Mouse (Mus musculus) MEL (cell line): ENCODE results near the gene Gm28047.

Experiments used
- BHLHE40 ChIP-seq: IDR thresholded peaks from 2 replicates; pipeline ENCODE4 v1.6.1; 2012; ENCODE audit warnings: low read depth, mild to moderate bottlenecking, inconsistent platforms, low read length, improper control_type of control experiment, borderline replicate concordance
- CTCF ChIP-seq, 3 experiments: IDR thresholded peaks in 2 of 3; conservative IDR thresholded peaks in 1 of 3; 2 replicates each; pipeline ENCODE4 v1.5.1; 2011 to 2012; ENCODE audit warnings: low read length in 3 of 3, low read depth in 2 of 3, mild to moderate bottlenecking in 2 of 3, improper control_type of control experiment in 1 of 3, inconsistent platforms in 1 of 3, mixed read lengths in 1 of 3, moderate library complexity in 1 of 3; ENCODE audit not compliant: control insufficient read depth in 1 of 3, insufficient read depth in 1 of 3, poor library complexity in 1 of 3, severe bottlenecking in 1 of 3
- EP300 ChIP-seq, 2 experiments: IDR thresholded peaks; 2 replicates each; pipeline ENCODE4 v1.6.1; 2011; ENCODE audit warnings: improper control_type of control experiment in 2 of 2, low read length in 2 of 2, low read depth in 1 of 2, mild to moderate bottlenecking in 1 of 2
- MAX ChIP-seq: IDR thresholded peaks from 2 replicates; pipeline ENCODE4 v1.6.1; 2011; ENCODE audit warnings: low read length, improper control_type of control experiment
- NELFE ChIP-seq: IDR thresholded peaks from 2 replicates; pipeline ENCODE4 v1.6.1; 2011; ENCODE audit warnings: low read depth, low read length, improper control_type of control experiment
- SIN3A ChIP-seq: IDR thresholded peaks from 2 replicates; pipeline ENCODE4 v1.6.1; 2012; ENCODE audit warnings: low read length, improper control_type of control experiment, inconsistent platforms
- TAL1 ChIP-seq: IDR thresholded peaks from 2 replicates; pipeline ENCODE4 v1.6.1; 2012; ENCODE audit warnings: mild to moderate bottlenecking, inconsistent platforms, low read length, moderate library complexity, mixed read lengths

GRCm38 (mm10) chr15:102524892-102525485 is 99.9 kb downstream of the Gm28047 start, which contains the start of gene Npff:
- no peak for TF ChIP-seq TAL1
- TF ChIP-seq SIN3A, result peak; percentile 65; the same call in 1 of the 2 replicates
- no peak for TF ChIP-seq NELFE
- peak; percentile 98 to 100 (median 99) for TF ChIP-seq CTCF (IDR thresholded peaks at IDR 0.05 in 2 of 3, conservative IDR thresholded peaks at IDR 0.05 in 1 of 3; ENCODE audit: control insufficient read depth in 1 of 3, insufficient read depth in 1 of 3, low read depth in 2 of 3, low read length in 3 of 3, poor library complexity in 1 of 3, severe bottlenecking in 1 of 3)
- TF ChIP-seq EP300 (IDR thresholded peaks at IDR 0.05; ENCODE audit: low read depth in 1 of 2, low read length in 2 of 2), result no peak
- peak; percentile 44; the same call in 1 of the 2 replicates for TF ChIP-seq BHLHE40
- TF ChIP-seq MAX, result no peak
